8 mouse cellular contexts compared by ENCODE assay signal in the genomic region with DNA sequence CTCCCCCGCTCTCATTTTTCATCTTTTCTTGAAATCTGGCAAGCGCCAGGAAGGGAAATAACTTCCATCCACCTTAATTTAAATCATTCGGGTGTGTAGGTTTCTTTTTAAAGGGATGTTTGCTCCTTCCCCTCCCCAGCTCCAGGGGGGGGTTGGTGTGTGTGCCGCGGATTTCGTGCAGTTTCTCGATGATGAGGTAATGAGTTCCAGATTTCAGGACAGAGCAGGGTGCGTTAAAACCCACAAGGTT. TPM values are rescaled to one million over a fixed set of nuclear protein-coding genes. Genes with fewer than 3 reads are reported as not detected.
A peak's percentile ranks its signal among the peaks of the same experiment; 100 is the strongest.
DNase-seq lines count a peak whose midpoint lies in the region; ATAC-seq lines count a peak whose summit lies in the region.

No protein-coding gene starts in this region.

- H3K4me1 ChIP-seq in brown adipose tissue, adult 24 weeks (ENCODE audit: control insufficient read depth, insufficient read depth, insufficient read length, low read length) = peaks cover 3% of the 10 kb centered on the region; the same call in 1 of the 2 replicates
- peaks cover 32% of the 10 kb centered on the region for H3K4me1 ChIP-seq in hindbrain, embryonic 12.5 days
- peaks cover 14% of the 10 kb centered on the region for H3K4me1 ChIP-seq in midbrain, embryonic 14.5 days (ENCODE audit: control insufficient read depth, insufficient read depth, low read length)

- no peaks in the 10 kb centered on the region for H3K9me3 ChIP-seq in hindbrain, embryonic 12.5 days (replicated peaks)
- no peaks in the 10 kb centered on the region for H3K9me3 ChIP-seq in midbrain, embryonic 14.5 days (ENCODE audit: control insufficient read depth, low read length)

- H3K36me3 ChIP-seq in hindbrain, embryonic 12.5 days = peaks cover 10% of the 10 kb centered on the region; the same call in 1 of the 2 replicates
- H3K36me3 ChIP-seq in midbrain, embryonic 14.5 days (ENCODE audit: control insufficient read depth, insufficient read depth, low read length) = peaks cover 6% of the 10 kb centered on the region; the same call in 1 of the 2 replicates

- DNase-seq in left cerebral cortex, adult 18-20 months (ENCODE audit: low spot score in 2 of 2) = peak; percentile 32 to 61
- DNase-seq in left cerebral cortex, postnatal 10 days (ENCODE audit: extremely low spot score in 1 of 2, low spot score in 2 of 2) = no peak
- DNase-seq in midbrain, embryonic 14.5 days = no peak
- no peak for DNase-seq in ovary, postnatal 10 days (ENCODE audit: low spot score)
- no peak for DNase-seq in cerebellum, postnatal 14 days
- DNase-seq in urinary bladder, postnatal 4 days (ENCODE audit: low spot score in 2 of 2) = no peak

- H3K27me3 ChIP-seq in hindbrain, embryonic 12.5 days = peaks cover 8% of the 10 kb centered on the region
- peaks cover 34% of the 10 kb centered on the region for H3K27me3 ChIP-seq in midbrain, embryonic 14.5 days (ENCODE audit: control insufficient read depth, insufficient read depth, low read length)

- peak overlapping the region; percentile 81 for H3K9ac ChIP-seq in hindbrain, embryonic 12.5 days
- peak overlapping the region; percentile 88 for H3K9ac ChIP-seq in midbrain, embryonic 14.5 days (replicated peaks; ENCODE audit: low read length)

- 0 out of 2 replicates have a peak, but pooled peaks have one; percentile 0 for ATAC-seq in hindbrain, embryonic 12.5 days (ENCODE audit: low FRiP score)
- no peak for ATAC-seq in midbrain, embryonic 14.5 days (ENCODE audit: low FRiP score, low TSS enrichment)

- under 1% methylated on average over 8 of the region's 8 CpGs for WGBS in hindbrain, embryonic 12.5 days
- WGBS in midbrain, embryonic 14.5 days = under 1% methylated on average over 8 of the region's 8 CpGs

- H3K27ac ChIP-seq in brown adipose tissue, adult 24 weeks (replicated peaks; ENCODE audit: low read depth, low read length) = peak overlapping the region; percentile 99
- peak overlapping the region; percentile 96 for H3K27ac ChIP-seq in hindbrain, embryonic 12.5 days
- peak overlapping the region; percentile 87 for H3K27ac ChIP-seq in midbrain, embryonic 14.5 days (replicated peaks; ENCODE audit: low read depth, low read length)

- H3K4me3 ChIP-seq in brown adipose tissue, adult 24 weeks (ENCODE audit: insufficient read depth, low read depth, low read length) = peak overlapping the region; percentile 91
- H3K4me3 ChIP-seq in hindbrain, embryonic 12.5 days = peak overlapping the region; percentile 72
- H3K4me3 ChIP-seq in midbrain, embryonic 14.5 days (replicated peaks; ENCODE audit: low read depth, low read length) = peak overlapping the region; percentile 69

- intact Hi-C loops in left cerebral cortex, postnatal 10 days (cut with DNase I) = loop anchor here (5.0 kb wide), 2 partner anchors 53 to 143 kb away; no protein-coding TSS in a partner anchor

- H3K4me2 ChIP-seq in hindbrain, embryonic 12.5 days (replicated peaks) = peak overlapping the region; percentile 93
- peak overlapping the region; percentile 95 for H3K4me2 ChIP-seq in midbrain, embryonic 14.5 days (ENCODE audit: low read length)

RNA-seq across cellular contexts. Expression of gene Zfp36l1, which starts 2.0 kb away (rescaled TPM):
- total RNA-seq in left cerebral cortex, adult 18-20 months (2021) = 10 to 100 TPM; 43.0 to 53.8 TPM
- 10 to 100 TPM; 36.4 to 46.9 TPM for total RNA-seq in left cerebral cortex, postnatal 10 days (2021)
- 67.0 and 75.8 TPM in 2 replicates for polyA plus RNA-seq in brown adipose tissue, adult 24 weeks (2012; ENCODE audit: insufficient read depth, insufficient read length, missing spikeins)
- 87.2 and 92.3 TPM in 2 replicates for polyA plus RNA-seq in hindbrain, embryonic 12.5 days (2016; fragmentation: Nextera tagmentation; extraction: Ambion mirVana)
- polyA plus RNA-seq in midbrain, embryonic 14.5 days (2014; fragmentation: Nextera tagmentation; extraction: Ambion mirVana) = 32.3 and 52.3 TPM in 2 replicates

Comparison
In these comparisons a context has a peak if more than half of its experiments do, and no peak if none do; other contexts are left out.
1. DNase-seq: peak in left cerebral cortex, adult 18-20 months (2 of 2); none in left cerebral cortex, postnatal 10 days (0 of 2), midbrain, embryonic 14.5 days (single experiment), ovary, postnatal 10 days (single experiment), cerebellum, postnatal 14 days (0 of 2) and urinary bladder, postnatal 4 days (0 of 2).
2. Peak in every context shown above with its lines, with median percentiles within 50 percentile points of each other: H3K27ac ChIP-seq and H3K4me3 ChIP-seq.